Mouse (Mus musculus): ENCODE measurements around the gene Rcc1. TPM values are rescaled to one million over a fixed set of nuclear protein-coding genes. Genes with fewer than 3 reads are reported as not detected.
A peak's percentile ranks its signal among the peaks of the same experiment; 100 is the strongest.

Rcc1 gene
- polyA plus RNA-seq, 1 experiment from 2014 or later = 40.0 TPM

- H3K9ac ChIP-seq (ENCODE audit: low read depth, low read length) = no peak overlapping the region
- TF ChIP-seq CTCF (IDR thresholded peaks at IDR 0.05; ENCODE audit: low read depth) = no peak
- H3K4me1 ChIP-seq (replicated peaks; ENCODE audit: insufficient read depth, low read length) = peaks cover 6% of the 10 kb centered on the region
- H3K27ac ChIP-seq = no peak overlapping the region
- WGBS = 95% methylated on average over 8 of the region's 8 CpGs
- no peaks in the 10 kb centered on the region for H3K27me3 ChIP-seq (ENCODE audit: insufficient read depth, low read length)
- ATAC-seq (replicated peaks; ENCODE audit: low FRiP score, low read depth) (no peak), DNase-seq (ENCODE audit: low spot score) (no peak)
- H3K36me3 ChIP-seq (ENCODE audit: insufficient read depth, low read length) = 0 out of 2 replicates have a peak, but pooled peaks cover 1% of the 10 kb centered on the region
- H3K4me2 ChIP-seq (ENCODE audit: low read length) = no peak overlapping the region
- H3K4me3 ChIP-seq (replicated peaks; ENCODE audit: low read depth, low read length) = no peak overlapping the region
- no peaks in the 10 kb centered on the region for H3K9me3 ChIP-seq (replicated peaks; ENCODE audit: low read length)
Observed at GRCm38 (mm10) chr4:132391063-132391740, 37.8 kb upstream of the Rcc1 start.

- peaks cover 8% of the 10 kb centered on the region; the same call in 1 of the 2 replicates for H3K36me3 ChIP-seq (ENCODE audit: insufficient read depth, low read length)
- H3K9ac ChIP-seq (ENCODE audit: low read depth, low read length) = no peak overlapping the region
- H3K9me3 ChIP-seq (replicated peaks; ENCODE audit: low read length) = no peaks in the 10 kb centered on the region
- H3K4me1 ChIP-seq (replicated peaks; ENCODE audit: insufficient read depth, low read length) = peaks cover 6% of the 10 kb centered on the region; the same call in 1 of the 2 replicates
- no peak overlapping the region for H3K4me3 ChIP-seq (replicated peaks; ENCODE audit: low read depth, low read length)
- whole genome bisulfite sequencing = 46% methylated on average over 4 of the region's 4 CpGs
- H3K27me3 ChIP-seq (ENCODE audit: insufficient read depth, low read length) = no peaks in the 10 kb centered on the region
- no peak for TF ChIP-seq CTCF (IDR thresholded peaks at IDR 0.05; ENCODE audit: low read depth)
- H3K27ac ChIP-seq = no peak overlapping the region
- ATAC-seq (replicated peaks; ENCODE audit: low FRiP score, low read depth) (no peak), DNase-seq (ENCODE audit: low spot score) (no peak)
- H3K4me2 ChIP-seq (ENCODE audit: low read length) = no peak overlapping the region
Observed at GRCm38 (mm10) chr4:132389302-132389701, 35.9 kb upstream of the Rcc1 start.

GRCm38 (mm10) chr4:132387617-132388016, 34.2 kb upstream of the Rcc1 start:
- ATAC-seq (replicated peaks; ENCODE audit: low FRiP score, low read depth) = no peak
- Histone ChIP-seq H3K27ac (0 out of 2 replicates have a peak overlapping the region, but pooled peaks have one; percentile 37), H3K4me3 (replicated peaks; ENCODE audit: low read depth, low read length) (no peak overlapping the region), H3K9ac (ENCODE audit: low read depth, low read length) (no peak overlapping the region), H3K27me3 (ENCODE audit: insufficient read depth, low read length) (no peaks in the 10 kb centered on the region), H3K9me3 (replicated peaks; ENCODE audit: low read length) (no peaks in the 10 kb centered on the region), H3K4me1 (replicated peaks; ENCODE audit: insufficient read depth, low read length) (peaks cover 6% of the 10 kb centered on the region; the same call in 1 of the 2 replicates), H3K4me2 (ENCODE audit: low read length) (no peak overlapping the region), H3K36me3 (ENCODE audit: insufficient read depth, low read length) (peaks cover 8% of the 10 kb centered on the region)
- 64% methylated on average over 5 of the region's 5 CpGs for WGBS
- DNase-seq (ENCODE audit: low spot score) = no peak
- no peak for TF ChIP-seq CTCF (IDR thresholded peaks at IDR 0.05; ENCODE audit: low read depth)

- TF ChIP-seq CTCF (IDR thresholded peaks at IDR 0.05; ENCODE audit: low read depth) = no peak
- H3K9me3 ChIP-seq (replicated peaks; ENCODE audit: low read length) = no peaks in the 10 kb centered on the region
- no peak overlapping the region for H3K4me2 ChIP-seq (ENCODE audit: low read length)
- H3K4me1 ChIP-seq (replicated peaks; ENCODE audit: insufficient read depth, low read length) = peaks cover 6% of the 10 kb centered on the region; the same call in 1 of the 2 replicates
- DNase-seq (ENCODE audit: low spot score) (no peak), ATAC-seq (replicated peaks; ENCODE audit: low FRiP score, low read depth) (no peak)
- H3K36me3 ChIP-seq (ENCODE audit: insufficient read depth, low read length) = peaks cover 8% of the 10 kb centered on the region
- no peak overlapping the region for H3K9ac ChIP-seq (ENCODE audit: low read depth, low read length)
- H3K27me3 ChIP-seq (ENCODE audit: insufficient read depth, low read length) = no peaks in the 10 kb centered on the region
- H3K4me3 ChIP-seq (replicated peaks; ENCODE audit: low read depth, low read length) = no peak overlapping the region
- 0 out of 2 replicates have a peak overlapping the region, but pooled peaks have one; percentile 37 for H3K27ac ChIP-seq
- WGBS = 73% methylated on average over 7 of the region's 7 CpGs
Observed at GRCm38 (mm10) chr4:132386846-132387245, 33.4 kb upstream of the Rcc1 start.

- H3K36me3 ChIP-seq (ENCODE audit: insufficient read depth, low read length) = peaks cover 8% of the 10 kb centered on the region
- DNase-seq (ENCODE audit: low spot score) (no peak), ATAC-seq (replicated peaks; ENCODE audit: low FRiP score, low read depth) (no peak)
- no peak overlapping the region for H3K4me2 ChIP-seq (ENCODE audit: low read length)
- H3K9me3 ChIP-seq (replicated peaks; ENCODE audit: low read length) = no peaks in the 10 kb centered on the region
- H3K27ac ChIP-seq = no peak overlapping the region
- H3K4me1 ChIP-seq (replicated peaks; ENCODE audit: insufficient read depth, low read length) = peaks cover 6% of the 10 kb centered on the region; the same call in 1 of the 2 replicates
- no peaks in the 10 kb centered on the region for H3K27me3 ChIP-seq (ENCODE audit: insufficient read depth, low read length)
- H3K9ac ChIP-seq (ENCODE audit: low read depth, low read length) = no peak overlapping the region
- TF ChIP-seq CTCF (IDR thresholded peaks at IDR 0.05; ENCODE audit: low read depth) = no peak
- no peak overlapping the region for H3K4me3 ChIP-seq (replicated peaks; ENCODE audit: low read depth, low read length)
- 78% methylated on average over 8 of the region's 8 CpGs for WGBS
Observed at GRCm38 (mm10) chr4:132385771-132386410, 32.5 kb upstream of the Rcc1 start.

GRCm38 (mm10) chr4:132383455-132383854, 30.1 kb upstream of the Rcc1 start:
- 84% methylated on average over 3 of the region's 3 CpGs for WGBS
- Histone ChIP-seq H3K9ac (ENCODE audit: low read depth, low read length) (no peak overlapping the region), H3K9me3 (replicated peaks; ENCODE audit: low read length) (no peaks in the 10 kb centered on the region), H3K4me2 (ENCODE audit: low read length) (no peak overlapping the region), H3K27me3 (ENCODE audit: insufficient read depth, low read length) (no peaks in the 10 kb centered on the region), H3K4me3 (replicated peaks; ENCODE audit: low read depth, low read length) (no peak overlapping the region), H3K36me3 (ENCODE audit: insufficient read depth, low read length) (peaks cover 8% of the 10 kb centered on the region), H3K27ac (no peak overlapping the region), H3K4me1 (replicated peaks; ENCODE audit: insufficient read depth, low read length) (peaks cover 6% of the 10 kb centered on the region; the same call in 1 of the 2 replicates)
- DNase-seq (ENCODE audit: low spot score) (no peak), ATAC-seq (replicated peaks; ENCODE audit: low FRiP score, low read depth) (no peak)
- TF ChIP-seq CTCF (IDR thresholded peaks at IDR 0.05; ENCODE audit: low read depth) = no peak
